Mouse (Mus musculus) heart, adult 9 months (tissue): Measurements from ENCODE around the gene Gm20422.

ENCODE experiments used
- DNase-seq, 2 experiments: peaks; one replicate each; pipeline ENCODE4 v3.0.0; 2022; ENCODE audit warnings: low spot score in 2 of 2

Gene Gm20422

DNA sequence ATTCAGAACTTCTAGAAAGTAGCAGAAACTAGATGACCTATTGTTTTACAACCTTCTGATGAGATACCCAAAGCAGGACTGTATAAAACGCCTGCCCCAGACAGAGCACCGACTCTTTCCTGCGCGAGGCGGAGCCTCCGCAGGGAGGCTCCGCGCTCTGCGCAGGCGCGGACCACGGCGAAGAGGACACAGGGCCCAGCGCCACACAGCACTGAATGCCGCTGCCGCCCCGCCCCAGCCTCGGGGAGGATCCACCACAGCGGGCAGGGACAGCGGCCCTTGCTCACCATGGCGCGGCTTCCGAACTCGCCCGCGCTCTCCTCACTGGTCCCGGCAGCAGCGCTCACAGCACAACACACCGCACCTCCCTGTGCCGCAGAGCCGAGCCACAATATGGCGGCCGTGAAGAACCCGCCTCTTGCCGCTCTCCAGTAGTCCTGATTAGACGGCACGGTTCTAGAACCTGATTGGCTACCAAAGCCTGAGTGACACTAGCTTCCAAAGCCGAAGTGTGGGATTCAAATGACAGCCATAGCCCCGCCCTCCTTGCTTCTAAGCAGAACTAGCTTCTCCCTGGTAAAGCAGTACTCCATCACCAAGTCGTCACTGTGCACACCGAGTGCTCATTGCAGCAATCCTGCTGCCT lies at the start of gene Gm20422:
Gene Gm20422 (minus strand): TSS at position 384 of the 646 bp plus-strand sequence.
- peak; percentile 92 to 93 for DNase-seq

DNA sequence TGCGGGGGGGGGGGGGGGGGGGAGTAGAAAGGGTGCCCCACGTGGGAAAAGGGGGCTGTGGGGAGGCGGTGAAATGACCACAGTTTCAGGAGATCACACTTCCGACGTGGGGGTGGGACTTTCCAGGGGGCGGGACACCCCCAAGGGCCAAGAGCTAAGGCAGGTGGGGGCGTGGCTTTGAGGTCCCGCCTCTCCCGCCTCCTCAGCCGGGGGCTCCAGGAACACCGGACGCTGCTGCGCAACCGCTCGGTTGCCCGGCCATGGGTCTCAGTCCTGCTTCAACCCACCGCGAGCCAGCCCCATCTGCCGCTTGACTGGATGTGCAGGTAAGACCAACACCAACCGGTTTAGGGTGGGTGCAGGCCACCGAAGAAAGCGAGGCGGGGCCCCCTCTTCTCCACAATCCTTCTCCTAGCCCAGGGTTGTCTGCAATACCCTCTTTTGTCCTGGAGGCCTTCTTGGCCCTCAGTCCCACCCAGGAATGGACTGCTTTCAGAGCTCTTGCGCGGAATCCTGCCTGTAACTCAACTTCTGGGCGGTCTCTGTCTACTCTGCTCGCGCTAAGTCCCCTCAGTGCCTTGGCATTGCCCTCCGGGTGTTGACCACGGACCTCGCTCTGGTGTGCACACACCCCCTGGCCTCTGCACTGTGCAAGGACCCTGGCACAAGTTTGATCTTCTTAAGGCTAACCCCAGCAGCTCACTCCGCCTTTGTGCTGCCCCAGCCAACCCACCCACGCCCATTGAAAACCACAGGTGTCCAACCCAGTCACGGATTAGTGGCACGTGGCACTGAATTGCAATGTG lies 47.9 kb upstream of the Gm20422 start, which contains the start of gene Lpar2:
Gene Lpar2 (plus strand): TSS at position 44 of the 806 bp plus-strand sequence.
- DNase-seq, result no peak

DNA sequence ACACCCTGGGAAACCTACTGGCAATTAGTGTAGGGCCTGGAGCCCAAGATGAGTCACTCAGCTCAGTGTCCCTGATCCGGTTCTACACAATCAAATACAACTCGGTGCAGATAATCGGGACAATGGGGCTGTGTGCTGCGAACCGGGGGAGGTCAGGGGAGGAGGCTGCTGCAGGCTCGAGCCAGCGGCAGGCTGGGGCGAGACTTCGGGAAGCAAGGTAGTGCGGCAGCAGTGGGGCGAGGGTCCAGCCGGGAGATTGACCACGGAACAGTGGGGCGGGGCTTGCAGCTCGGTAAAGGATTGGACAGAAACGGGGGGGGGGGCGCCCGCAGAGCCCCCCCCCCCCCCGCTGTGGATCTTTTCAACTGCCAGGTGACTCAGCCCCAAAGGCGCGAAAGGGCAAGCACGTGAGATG lies 47.3 kb upstream of the Gm20422 start:
- no peak for DNase-seq

DNA sequence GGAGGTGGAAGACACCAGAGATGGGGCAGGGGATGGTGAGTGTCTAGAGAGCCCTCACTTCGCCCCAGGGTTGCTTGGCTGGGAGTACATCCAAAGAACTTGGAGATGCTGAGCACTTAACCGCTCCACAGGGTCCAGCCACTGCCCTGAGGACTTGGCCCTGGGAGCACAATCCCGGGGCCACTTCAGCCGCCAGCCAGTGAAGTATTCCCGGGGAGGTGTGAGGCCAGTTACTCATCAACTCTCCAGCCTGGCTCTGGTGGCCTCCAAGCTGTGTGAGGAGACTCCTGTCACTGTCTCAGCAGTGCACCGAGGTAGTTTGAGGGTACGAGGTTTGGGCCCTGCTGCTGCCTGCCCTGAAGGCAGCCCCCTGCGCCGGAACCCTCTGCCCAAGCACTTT lies 45.8 kb upstream of the Gm20422 start:
- DNase-seq, result no peak

DNA sequence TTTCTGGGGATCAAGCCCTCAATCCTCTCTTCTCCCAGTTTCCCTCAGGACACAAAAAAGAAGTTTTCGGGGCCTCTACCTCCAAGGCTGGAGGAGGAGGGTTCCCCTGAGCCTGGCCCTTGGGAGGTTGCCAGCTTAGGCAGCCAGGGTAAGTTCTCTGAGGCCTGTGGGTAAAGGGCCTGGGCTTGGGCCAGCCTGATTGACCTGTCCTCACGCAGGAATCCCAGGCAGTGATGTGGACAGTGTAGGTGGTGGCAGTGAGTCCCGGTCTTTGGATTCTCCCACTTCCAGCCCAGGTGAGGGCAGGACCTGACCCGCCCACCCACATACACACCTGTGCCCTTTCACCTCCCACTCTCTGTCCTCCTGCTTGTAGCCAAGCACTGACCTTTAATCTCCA lies 40.7 kb upstream of the Gm20422 start:
- no peak for DNase-seq

DNA sequence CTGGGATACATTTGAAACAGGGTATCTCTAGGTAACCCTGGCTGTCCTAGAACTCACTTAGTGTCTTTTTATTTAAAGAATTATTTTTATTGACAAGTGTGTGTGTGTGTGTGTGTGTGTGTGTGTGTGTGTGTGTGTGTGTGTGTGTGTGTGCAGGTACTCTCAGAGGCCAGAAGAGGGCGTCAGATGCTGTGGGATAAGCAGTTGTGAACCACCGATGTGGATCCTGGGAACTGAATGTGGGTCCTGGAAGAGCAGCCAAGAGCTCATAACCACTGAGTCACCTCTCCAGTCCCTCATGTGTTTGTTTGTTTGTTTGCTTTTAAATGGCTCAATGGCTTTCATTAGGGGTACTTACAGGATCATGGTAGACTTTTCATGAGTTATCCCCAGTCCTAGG lies 40.2 kb upstream of the Gm20422 start:
- no peak for DNase-seq

DNA sequence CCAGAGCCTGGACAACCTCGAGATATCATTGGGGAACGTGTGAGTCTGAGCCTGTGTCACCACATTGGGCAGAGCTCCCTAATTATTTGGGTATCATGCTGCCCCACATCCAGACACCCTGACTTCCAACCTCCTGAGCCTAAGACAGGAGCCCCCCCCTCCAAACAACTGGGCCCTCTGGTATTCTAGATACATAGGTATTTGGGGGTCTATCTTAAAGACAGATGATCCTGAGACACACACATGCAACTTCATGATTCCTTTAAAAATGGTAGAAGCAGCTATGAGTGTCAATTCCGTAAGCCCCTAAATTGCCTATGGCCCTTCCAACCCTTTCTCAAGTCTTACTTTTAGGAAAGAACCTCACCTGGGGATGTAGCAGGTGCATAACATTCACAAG lies 35.1 kb upstream of the Gm20422 start:
- DNase-seq, result no peak

DNA sequence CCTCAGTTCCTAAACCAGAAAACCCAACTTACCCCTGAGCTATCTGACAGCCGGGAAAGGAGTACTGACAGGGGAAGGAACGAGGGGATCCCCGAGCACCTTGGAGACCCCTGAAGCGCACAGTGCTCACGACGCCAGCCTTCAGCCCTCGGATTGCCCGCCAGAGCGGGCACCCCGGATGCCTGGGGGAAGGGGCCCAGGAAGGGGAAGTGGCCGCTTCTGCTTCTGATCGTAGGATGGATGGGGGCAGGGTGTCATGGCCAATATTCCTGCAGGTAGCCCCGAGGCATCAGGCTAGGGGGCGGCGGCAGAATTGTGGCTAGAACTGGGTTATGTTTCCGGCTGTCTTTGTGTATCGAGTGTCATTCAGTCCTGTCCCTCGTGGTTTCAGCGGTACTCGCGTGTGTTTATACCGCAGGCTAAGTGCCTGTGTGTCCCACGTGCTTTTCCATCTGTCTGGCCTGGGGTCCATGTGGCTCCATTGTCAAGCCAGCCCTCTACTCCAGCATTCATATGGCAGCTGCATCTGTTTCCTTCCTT lies 34.2 kb upstream of the Gm20422 start:
- DNase-seq, result peak in 1 of 2 experiments; percentile 34

DNA sequence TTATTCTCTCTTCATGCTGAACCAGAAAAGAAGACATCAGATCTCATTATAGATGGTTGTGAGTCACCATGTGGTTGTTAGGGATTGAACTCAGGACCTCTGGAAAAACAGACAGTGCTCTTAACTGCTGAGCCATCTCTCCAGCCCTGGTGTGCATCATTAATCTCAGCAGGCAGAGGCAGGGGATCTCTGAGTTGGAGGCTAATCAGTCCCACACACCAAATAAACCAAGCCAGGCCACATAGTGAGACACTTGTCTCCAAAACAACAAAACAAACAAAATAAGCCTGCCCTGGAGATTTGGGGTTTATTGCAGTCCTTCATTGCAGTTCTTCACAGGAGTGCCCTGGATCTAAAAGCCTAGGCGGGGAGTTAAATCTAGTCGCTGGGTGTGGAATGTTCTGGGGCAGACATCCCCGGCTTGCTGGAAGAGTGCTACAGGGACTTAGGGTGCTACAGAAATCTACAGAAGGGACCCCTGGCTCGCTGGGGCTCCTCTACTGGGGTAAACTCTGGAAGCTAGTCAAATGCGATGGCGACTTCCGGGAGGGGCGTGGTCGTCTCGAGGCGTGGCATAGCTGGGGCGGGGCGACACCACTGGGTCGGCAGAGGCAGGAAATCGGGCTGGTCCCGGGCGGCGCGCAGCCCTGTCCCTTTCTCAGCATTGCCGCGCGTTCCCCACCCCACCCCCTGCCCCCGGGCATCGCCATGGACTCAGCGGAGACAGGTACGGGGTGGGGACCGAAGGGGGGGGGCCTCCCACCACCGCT lies 33.6 kb upstream of the Gm20422 start, which contains the start of gene Gmip:
Gene Gmip (plus strand): TSS at position 586 of the 770 bp plus-strand sequence.
- peak; percentile 81 to 84 for DNase-seq

DNA sequence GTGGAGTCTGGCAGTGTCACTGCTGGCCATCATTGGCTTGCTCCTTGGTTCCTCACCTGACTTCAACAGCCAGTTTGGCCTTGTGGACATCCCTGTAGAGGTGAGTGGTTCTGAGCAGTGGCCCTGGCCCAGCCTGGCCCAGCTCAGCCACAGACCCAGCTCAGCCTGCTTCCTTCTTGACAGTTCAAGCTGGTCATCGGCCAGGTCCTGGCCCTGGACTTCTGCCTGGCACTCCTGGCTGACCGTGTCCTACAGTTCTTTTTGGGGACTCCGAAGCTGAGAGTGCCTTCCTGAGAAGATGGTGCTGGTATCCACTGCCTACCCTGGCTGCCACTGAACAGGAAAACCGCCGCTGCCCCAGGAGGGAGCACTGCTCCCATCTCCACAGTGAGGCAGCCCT lies 32.5 kb upstream of the Gm20422 start:
- no peak for DNase-seq

DNA sequence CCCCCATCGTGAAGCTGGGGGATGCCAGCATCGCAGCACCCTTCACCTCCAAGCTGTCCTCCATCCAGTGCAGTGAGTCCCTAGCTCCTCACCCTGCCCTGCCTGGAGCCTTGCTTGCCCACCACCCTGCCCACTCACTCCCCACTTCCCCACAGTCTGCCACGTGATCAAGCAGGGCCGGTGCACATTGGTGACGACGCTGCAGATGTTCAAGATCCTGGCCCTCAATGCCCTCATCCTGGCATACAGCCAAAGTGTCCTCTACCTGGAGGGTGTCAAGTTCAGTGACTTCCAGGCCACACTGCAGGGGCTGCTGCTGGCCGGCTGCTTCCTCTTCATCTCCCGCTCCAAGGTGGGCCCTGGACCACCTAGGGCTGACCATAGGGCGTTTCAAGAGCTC lies 30.8 kb upstream of the Gm20422 start:
- no peak for DNase-seq

DNA sequence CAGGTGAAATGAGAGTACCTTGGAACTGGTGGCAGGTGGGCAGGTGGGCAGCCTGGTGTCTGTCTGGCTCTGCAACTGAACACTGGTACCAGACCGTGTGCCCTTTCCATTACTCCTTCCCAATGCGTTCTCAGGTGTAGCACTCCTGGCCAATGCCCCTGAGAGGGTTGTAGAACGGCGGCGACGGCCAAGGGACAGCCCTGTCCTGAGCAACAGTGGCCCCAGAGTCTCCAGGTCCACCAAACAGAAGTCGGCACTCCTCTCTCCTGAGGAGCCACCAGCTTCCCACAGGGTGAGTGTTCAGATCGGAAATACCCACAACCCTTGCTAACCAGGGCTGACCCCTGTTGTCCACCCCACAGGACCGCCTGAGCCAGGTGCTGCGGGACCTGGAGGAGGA lies 30.4 kb upstream of the Gm20422 start:
- DNase-seq, result no peak

DNA sequence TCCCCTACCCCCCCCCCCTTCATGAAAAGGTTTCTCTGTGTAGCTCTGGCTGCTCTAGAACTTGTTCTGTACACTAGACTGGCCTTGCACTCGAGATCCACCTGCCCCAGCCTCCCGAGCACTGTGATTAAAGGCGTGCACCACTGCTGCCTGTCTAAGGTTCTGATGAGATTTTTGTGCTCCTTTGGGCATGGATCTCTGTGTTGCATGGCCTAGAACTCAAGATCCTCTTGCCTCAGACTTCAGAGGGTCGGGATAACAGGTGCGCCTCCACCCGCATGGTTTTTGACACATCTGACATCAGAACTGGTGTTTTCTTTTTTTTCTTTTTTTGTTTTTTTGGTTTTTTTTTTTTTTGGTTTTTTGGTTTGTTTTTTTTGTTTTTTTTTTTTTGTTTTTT lies 29.9 kb upstream of the Gm20422 start:
- no peak for DNase-seq

DNA sequence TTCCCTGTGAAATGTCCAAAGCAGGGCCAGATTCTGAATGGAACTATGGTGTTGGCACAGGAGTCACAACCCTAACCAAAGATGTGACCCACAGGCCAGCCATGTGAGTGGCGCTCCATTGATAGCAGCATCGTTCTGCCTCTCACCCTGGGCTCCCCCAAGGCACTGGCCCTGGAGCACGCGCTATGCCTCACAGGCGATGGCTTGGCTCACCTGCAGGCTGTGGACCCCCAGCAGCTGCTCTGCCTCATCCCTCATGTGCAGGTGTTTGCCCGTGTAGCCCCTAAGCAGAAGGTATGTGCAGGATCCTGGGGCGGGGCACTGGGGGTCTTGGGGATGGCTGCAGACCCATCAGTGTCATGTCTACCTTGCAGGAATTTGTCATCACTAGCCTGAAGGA lies 28.7 kb upstream of the Gm20422 start:
- no peak for DNase-seq

DNA sequence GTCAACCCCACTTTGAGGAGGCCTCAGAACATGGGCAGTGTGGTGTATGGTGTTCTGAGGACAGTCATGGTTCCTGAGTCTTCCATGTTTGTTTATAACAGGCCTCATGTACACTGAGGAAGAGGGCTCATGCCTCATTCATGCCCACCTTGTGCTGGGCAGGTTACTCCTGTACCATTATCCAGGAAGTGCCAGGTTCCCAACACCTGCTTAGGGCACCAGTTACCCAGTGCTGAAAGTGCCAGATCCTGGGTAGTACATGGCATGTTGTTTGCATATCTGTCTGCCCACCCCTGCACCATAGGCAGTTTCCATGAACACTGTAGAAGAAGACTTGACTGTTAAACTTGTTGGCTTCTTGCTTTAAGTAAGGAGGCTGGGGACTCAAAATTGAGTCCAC lies 27.5 kb upstream of the Gm20422 start:
- DNase-seq, result no peak

DNA sequence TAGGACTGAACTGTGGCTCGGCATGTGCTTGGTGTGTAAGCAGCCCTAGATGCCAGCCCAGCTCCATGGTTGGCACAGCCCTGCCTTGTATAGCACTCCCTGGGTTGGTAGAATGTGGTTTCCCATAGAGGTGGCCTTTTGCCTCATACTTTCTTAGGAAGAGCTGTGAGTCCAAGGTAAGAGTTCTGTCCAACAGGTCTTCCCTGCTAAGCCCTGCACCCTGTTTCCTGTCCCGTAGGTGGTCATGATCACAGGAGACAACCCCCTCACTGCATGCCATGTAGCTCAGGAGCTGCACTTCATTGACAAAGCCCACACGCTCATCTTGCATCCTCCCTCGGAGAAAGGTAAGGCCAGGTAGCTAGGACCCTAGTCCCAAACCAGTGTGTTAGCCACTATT lies 27.1 kb upstream of the Gm20422 start:
- DNase-seq, result no peak

DNA sequence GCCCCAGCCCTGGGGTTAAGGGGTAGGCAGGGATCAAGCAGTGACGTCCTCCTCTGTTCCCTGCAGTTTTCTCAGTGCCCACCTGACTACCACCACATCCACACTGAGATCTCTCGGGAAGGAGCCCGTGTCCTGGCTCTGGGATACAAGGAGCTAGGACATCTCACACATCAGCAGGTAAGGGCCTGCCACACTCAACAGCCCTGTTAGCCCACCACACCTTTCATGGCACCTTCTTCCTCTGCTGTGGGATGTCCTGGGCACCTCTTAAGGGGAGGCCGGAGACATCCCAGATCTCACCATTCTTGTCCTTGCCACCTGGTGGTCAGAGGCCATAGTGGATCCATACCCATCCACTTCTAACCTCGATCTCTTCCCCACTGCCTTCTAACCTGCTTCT lies 25.3 kb upstream of the Gm20422 start:
- DNase-seq, result no peak

DNA sequence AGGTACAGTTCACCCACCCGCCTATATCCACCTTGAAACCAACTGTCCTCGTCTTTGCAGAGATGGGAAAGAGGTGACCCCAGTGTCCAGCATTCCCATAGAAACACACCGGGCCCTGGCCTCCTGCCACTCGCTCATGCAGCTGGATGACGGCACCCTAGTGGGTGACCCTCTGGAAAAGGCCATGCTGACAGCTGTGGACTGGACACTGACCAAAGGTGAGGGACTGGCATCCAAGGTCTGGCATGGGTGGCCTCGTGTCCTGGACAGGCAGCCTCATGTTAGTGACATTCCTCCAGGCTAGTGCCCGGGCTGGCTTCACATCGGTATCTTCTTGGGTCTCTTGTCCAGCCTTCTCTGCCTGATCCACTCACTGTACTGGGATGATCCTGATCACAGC lies 24.6 kb upstream of the Gm20422 start:
- no peak for DNase-seq

DNA sequence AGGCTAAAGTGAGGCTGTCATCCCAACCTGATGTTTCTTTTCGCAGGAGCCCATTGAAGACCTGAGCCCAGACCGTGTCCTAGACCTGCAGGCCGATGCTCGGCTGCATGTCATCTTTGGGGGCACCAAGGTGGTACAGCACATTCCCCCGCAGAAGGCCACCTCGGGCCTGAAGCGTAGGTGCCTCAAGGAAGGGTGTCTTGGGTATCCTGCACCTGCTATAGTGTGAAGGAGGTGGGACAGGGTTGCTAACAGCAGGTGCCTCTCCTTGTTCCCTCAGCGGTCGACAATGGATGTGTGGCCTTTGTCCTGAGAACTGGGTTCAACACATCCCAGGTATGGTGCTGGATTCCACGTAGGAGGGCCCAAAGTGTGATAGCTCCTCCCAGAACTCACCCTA lies 23.0 kb upstream of the Gm20422 start:
- DNase-seq, result no peak

DNA sequence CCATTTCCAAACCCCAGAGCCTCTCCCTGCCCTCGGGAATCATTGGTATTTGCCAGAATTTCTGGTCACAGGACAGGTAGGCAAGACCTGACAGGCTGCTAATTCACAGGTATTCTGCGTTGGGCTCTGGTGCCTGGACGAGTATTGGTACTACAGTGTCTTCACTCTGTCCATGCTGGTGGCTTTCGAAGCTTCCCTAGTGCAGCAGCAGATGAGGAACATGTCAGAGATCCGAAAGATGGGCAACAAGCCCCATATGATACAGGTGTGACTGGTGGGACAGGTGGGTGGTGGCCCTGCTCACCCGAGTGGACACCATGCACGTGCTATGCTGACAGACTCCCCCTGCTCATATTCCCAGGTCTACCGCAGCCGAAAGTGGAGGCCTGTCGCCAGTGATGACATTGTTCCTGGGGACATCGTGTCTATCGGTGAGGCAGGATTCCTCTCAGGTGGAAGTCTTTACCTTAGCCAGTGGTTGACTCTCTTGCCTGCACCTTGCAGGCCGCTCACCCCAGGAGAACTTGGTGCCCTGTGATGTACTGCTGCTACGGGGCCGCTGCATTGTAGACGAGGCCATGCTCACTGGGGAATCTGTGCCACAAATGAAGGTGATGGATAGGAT lies 22.1 kb upstream of the Gm20422 start:
- no peak for DNase-seq

DNA sequence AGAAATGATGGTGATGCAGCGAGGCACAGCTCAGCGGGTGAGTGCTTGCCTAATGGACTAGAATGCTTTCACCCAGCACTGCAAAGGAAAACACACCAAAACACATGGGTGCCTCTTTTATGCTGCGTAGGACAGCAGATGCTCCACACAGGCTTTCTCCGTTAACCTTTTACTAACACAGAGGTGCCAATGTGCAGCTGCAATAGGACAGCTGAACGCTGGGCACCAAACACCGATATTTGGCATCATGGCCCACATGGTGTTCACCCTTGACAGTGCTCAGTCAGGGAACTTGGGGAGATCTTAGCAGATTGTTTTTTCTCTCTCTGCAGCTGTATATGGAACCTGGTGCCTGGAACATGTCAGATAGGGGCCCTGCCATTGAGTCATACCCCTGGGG lies 20.2 kb upstream of the Gm20422 start:
- no peak for DNase-seq

DNA sequence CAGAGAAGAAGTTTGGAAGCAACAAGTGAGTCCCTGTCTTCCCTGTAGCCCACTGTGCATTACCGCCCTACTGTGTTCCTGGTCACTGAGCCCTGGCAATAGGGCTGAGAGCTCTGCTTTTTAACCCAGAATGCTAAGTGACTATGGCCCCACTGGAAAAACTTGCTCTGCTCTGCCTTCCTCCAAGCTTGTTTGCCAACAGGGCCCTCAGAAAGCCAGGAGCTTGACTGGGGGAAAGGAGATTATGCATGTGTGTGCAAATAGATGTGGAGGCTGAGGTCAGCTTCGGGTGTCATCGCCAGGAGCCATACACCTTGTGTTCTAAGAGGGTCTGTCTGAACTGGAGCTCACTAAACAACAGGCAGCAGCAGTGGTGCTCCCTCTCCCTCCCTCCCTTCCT lies 19.4 kb upstream of the Gm20422 start:
- no peak for DNase-seq
